Mouse (Mus musculus) CH12.LX (cell line): ENCODE data around the gene Gm37240. TPM values are rescaled to one million over a fixed set of nuclear protein-coding genes. Genes with fewer than 3 reads are reported as not detected.

Experiments used
- DNase-seq: peaks from one replicate; pipeline ENCODE4 v3.0.0-alpha.2; 2013; ENCODE audit errors: extremely low read depth
- H3K27ac ChIP-seq: 2 replicates; pipeline ENCODE4 v1.5.1; 2012; ENCODE audit warnings: low read depth, mild to moderate bottlenecking, control low read depth, moderate library complexity; ENCODE audit not compliant: insufficient read depth
- H3K27me3 ChIP-seq: replicated peaks from 2 replicates; pipeline ENCODE3; 2012; ENCODE audit warnings: inconsistent platforms
- H3K36me3 ChIP-seq, 2 experiments: replicated peaks in 1 of 2; 2 replicates each; pipeline versions ENCODE3 to v1.6.1; 2012; ENCODE audit warnings: inconsistent platforms in 1 of 2, low read length in 1 of 2, mild to moderate bottlenecking in 1 of 2, mixed read lengths in 1 of 2, moderate library complexity in 1 of 2; ENCODE audit not compliant: control insufficient read depth in 1 of 2, insufficient read depth in 1 of 2
- H3K4me1 ChIP-seq, 2 experiments: 2 replicates each; pipeline ENCODE4 v1.6.1; 2012; ENCODE audit warnings: inconsistent platforms in 1 of 2, moderate library complexity in 1 of 2; ENCODE audit not compliant: insufficient read depth in 2 of 2, control insufficient read depth in 1 of 2
- H3K4me2 ChIP-seq: 2 replicates; pipeline ENCODE4 v1.6.1; 2012; ENCODE audit warnings: low read depth, mild to moderate bottlenecking, control low read depth; ENCODE audit not compliant: poor library complexity, insufficient read depth, severe bottlenecking
- H3K4me3 ChIP-seq, 3 experiments: fragments of 150-350 bp in 1 of 3; sonication (generic) in 1 of 3; replicated peaks in 1 of 3; 2 replicates each; pipeline versions ENCODE3 to v1.5.1; 2011 to 2012; ENCODE audit warnings: low read depth in 2 of 3, low read length in 2 of 3, mild to moderate bottlenecking in 2 of 3, moderate library complexity in 2 of 3, control low read depth in 1 of 3, improper control_type of control experiment in 1 of 3, inconsistent platforms in 1 of 3, mixed read lengths in 1 of 3; ENCODE audit not compliant: poor library complexity in 1 of 3
- H3K79me2 ChIP-seq: replicated peaks from 2 replicates; pipeline ENCODE4 v1.6.1; 2012; ENCODE audit warnings: mild to moderate bottlenecking, moderate library complexity; ENCODE audit not compliant: control insufficient read depth, poor library complexity, insufficient read depth, severe bottlenecking; ENCODE audit errors: extremely low read depth
- H3K9ac ChIP-seq: 2 replicates; pipeline ENCODE4 v1.6.1; 2012; ENCODE audit warnings: low read depth, mild to moderate bottlenecking, control low read depth, moderate library complexity; ENCODE audit not compliant: insufficient read depth
- H3K9me3 ChIP-seq: replicated peaks from 2 replicates; pipeline ENCODE3; 2012; ENCODE audit warnings: low read length, inconsistent platforms, mixed read lengths
- BHLHE40 ChIP-seq: IDR thresholded peaks from 2 replicates; pipeline ENCODE4 v1.6.1; 2011; ENCODE audit warnings: mild to moderate bottlenecking, low read depth, low read length, improper control_type of control experiment
- CHD1 ChIP-seq: IDR thresholded peaks from 2 replicates; pipeline ENCODE4 v1.6.1; 2012; ENCODE audit warnings: low read depth, low read length, improper control_type of control experiment, inconsistent platforms
- CHD2 ChIP-seq: IDR thresholded peaks from 2 replicates; pipeline ENCODE4 v1.6.1; 2011; ENCODE audit warnings: low read length, improper control_type of control experiment
- CTCF ChIP-seq, 2 experiments: IDR thresholded peaks in 1 of 2; conservative IDR thresholded peaks in 1 of 2; 2 replicates each; pipeline ENCODE4 v1.5.1; 2011 to 2012; ENCODE audit warnings: low read depth in 2 of 2, low read length in 2 of 2, improper control_type of control experiment in 1 of 2, inconsistent platforms in 1 of 2, mild to moderate bottlenecking in 1 of 2, moderate library complexity in 1 of 2
- E2F4 ChIP-seq: IDR thresholded peaks from 2 replicates; pipeline ENCODE4 v1.6.1; 2011; ENCODE audit warnings: low read depth, low read length, improper control_type of control experiment; ENCODE audit not compliant: insufficient replicate concordance
- ELF1 ChIP-seq: IDR thresholded peaks from 2 replicates; pipeline ENCODE4 v1.6.1; 2014; ENCODE audit warnings: low read depth, mild to moderate bottlenecking, inconsistent platforms, low read length, improper control_type of control experiment
- EP300 ChIP-seq: IDR thresholded peaks from 2 replicates; pipeline ENCODE4 v1.6.1; 2011; ENCODE audit warnings: low read length, improper control_type of control experiment
- ETS1 ChIP-seq: conservative IDR thresholded peaks from 2 replicates; pipeline ENCODE4 v1.6.1; 2012; ENCODE audit warnings: low read depth, mild to moderate bottlenecking, inconsistent platforms, low read length, improper control_type of control experiment, moderate library complexity
- HCFC1 ChIP-seq: IDR thresholded peaks from 2 replicates; pipeline ENCODE4 v1.6.1; 2012; ENCODE audit warnings: low read depth, mild to moderate bottlenecking, inconsistent platforms, low read length, improper control_type of control experiment
- JUND ChIP-seq: conservative IDR thresholded peaks from 2 replicates; pipeline ENCODE4 v1.6.1; 2011; ENCODE audit warnings: low read depth, low read length, improper control_type of control experiment
- KAT2A ChIP-seq: IDR thresholded peaks from 2 replicates; pipeline ENCODE4 v1.6.1; 2012; ENCODE audit warnings: low read length, improper control_type of control experiment, inconsistent platforms; ENCODE audit not compliant: insufficient replicate concordance
- MAX ChIP-seq: IDR thresholded peaks from 2 replicates; pipeline ENCODE4 v1.6.1; 2011; ENCODE audit warnings: low read length, improper control_type of control experiment
- MAZ ChIP-seq: IDR thresholded peaks from 2 replicates; pipeline ENCODE4 v1.6.1; 2012; ENCODE audit warnings: low read depth, mild to moderate bottlenecking, inconsistent platforms, low read length, improper control_type of control experiment, moderate library complexity
- MEF2A ChIP-seq: IDR thresholded peaks from 2 replicates; pipeline ENCODE4 v1.6.1; 2014; ENCODE audit warnings: low read depth, mild to moderate bottlenecking, inconsistent platforms, low read length, improper control_type of control experiment, borderline replicate concordance
- MXI1 ChIP-seq: IDR thresholded peaks from 2 replicates; pipeline ENCODE4 v1.6.1; 2011; ENCODE audit warnings: mild to moderate bottlenecking, low read depth, low read length, improper control_type of control experiment
- MYC ChIP-seq: IDR thresholded peaks from 2 replicates; pipeline ENCODE4 v1.6.1; 2011; ENCODE audit warnings: low read depth, mild to moderate bottlenecking, improper control_type of control experiment, low read length
- NELFE ChIP-seq: IDR thresholded peaks from 2 replicates; pipeline ENCODE4 v1.6.1; 2011; ENCODE audit warnings: low read depth, low read length, improper control_type of control experiment
- NRF1 ChIP-seq: IDR thresholded peaks from 2 replicates; pipeline ENCODE4 v1.6.1; 2014; ENCODE audit warnings: low read depth, mild to moderate bottlenecking, inconsistent platforms, low read length, improper control_type of control experiment, moderate library complexity
- PAX5 ChIP-seq: IDR thresholded peaks from 2 replicates; pipeline ENCODE4 v1.6.1; 2012; ENCODE audit warnings: low read length, inconsistent platforms, mixed read lengths
- POLR2A ChIP-seq: IDR thresholded peaks from 2 replicates; pipeline ENCODE4 v1.6.1; 2011; ENCODE audit warnings: low read depth, mild to moderate bottlenecking, improper control_type of control experiment, low read length
- RAD21 ChIP-seq: IDR thresholded peaks from 2 replicates; pipeline ENCODE4 v1.6.1; 2011; ENCODE audit warnings: low read depth, mild to moderate bottlenecking, low read length, improper control_type of control experiment, moderate library complexity
- RCOR1 ChIP-seq: conservative IDR thresholded peaks from 2 replicates; pipeline ENCODE4 v1.6.1; 2012; ENCODE audit warnings: low read depth, mild to moderate bottlenecking, inconsistent platforms, low read length, improper control_type of control experiment
- SIN3A ChIP-seq: IDR thresholded peaks from 2 replicates; pipeline ENCODE4 v1.6.1; 2012; ENCODE audit warnings: low read length, improper control_type of control experiment, inconsistent platforms
- TBP ChIP-seq: conservative IDR thresholded peaks from 2 replicates; pipeline ENCODE4 v1.6.1; 2011; ENCODE audit warnings: low read depth, low read length, improper control_type of control experiment
- TCF12 ChIP-seq: IDR thresholded peaks from 2 replicates; pipeline ENCODE4 v1.6.1; 2014; ENCODE audit warnings: low read depth, mild to moderate bottlenecking, inconsistent platforms, low read length, improper control_type of control experiment
- UBTF ChIP-seq: IDR thresholded peaks from 2 replicates; pipeline ENCODE4 v1.6.1; 2012; ENCODE audit warnings: low read depth, mild to moderate bottlenecking, inconsistent platforms, low read length, improper control_type of control experiment, moderate library complexity
- USF2 ChIP-seq: conservative IDR thresholded peaks from 2 replicates; pipeline ENCODE4 v1.6.1; 2011; ENCODE audit warnings: low read depth, low read length, improper control_type of control experiment
- ZC3H11A ChIP-seq: IDR thresholded peaks from 2 replicates; pipeline ENCODE4 v1.6.1; 2012; ENCODE audit warnings: low read depth, mild to moderate bottlenecking, inconsistent platforms, low read length, improper control_type of control experiment
- ZMIZ1 ChIP-seq: IDR thresholded peaks from 2 replicates; pipeline ENCODE4 v1.6.1; 2012; ENCODE audit warnings: low read depth, mild to moderate bottlenecking, inconsistent platforms, low read length, improper control_type of control experiment
- dilution Hi-C: fragments of 300-500 bp; cut with MboI; formaldehyde crosslinking; loops from 2 replicates; pipeline ENCODE4 v1.14.3; 2020; ENCODE audit warnings: low sequenced_read_pairs; ENCODE audit not compliant: extremely low pct_unique_long_range_greater_than_20kb, extremely low pct_ligation_motif_present
- in situ Hi-C: fragments of 300-500 bp; cut with MboI; formaldehyde crosslinking; loops from 3 replicates; pipeline ENCODE4 v1.14.3; 2019; ENCODE audit warnings: low sequenced_read_pairs, low pct_ligation_motif_present, low pct_unique_long_range_greater_than_20kb, mixed read lengths
- polyA plus RNA-seq: library from polyadenylated mRNA; unstranded; fragments of >175 nt; gene quantifications from 2 replicates; pipeline ENCODE4 v1.2.1, GENCODE M21; 2012; ENCODE audit warnings: low read depth; ENCODE audit not compliant: insufficient read length
- total RNA-seq, 2 experiments: library from RNA; depleted of rRNA; stranded (reverse); fragments of 300-350 nt in 1 of 2; fragments of >200 nt in 1 of 2; gene quantifications; 2 replicates each; pipeline ENCODE4 v1.2.3; 2012 to 2014

Gene Gm37240
- total and polyA plus RNA-seq, 3 experiments, result 0.08 to 0.19 (median 0.14) TPM

DNA sequence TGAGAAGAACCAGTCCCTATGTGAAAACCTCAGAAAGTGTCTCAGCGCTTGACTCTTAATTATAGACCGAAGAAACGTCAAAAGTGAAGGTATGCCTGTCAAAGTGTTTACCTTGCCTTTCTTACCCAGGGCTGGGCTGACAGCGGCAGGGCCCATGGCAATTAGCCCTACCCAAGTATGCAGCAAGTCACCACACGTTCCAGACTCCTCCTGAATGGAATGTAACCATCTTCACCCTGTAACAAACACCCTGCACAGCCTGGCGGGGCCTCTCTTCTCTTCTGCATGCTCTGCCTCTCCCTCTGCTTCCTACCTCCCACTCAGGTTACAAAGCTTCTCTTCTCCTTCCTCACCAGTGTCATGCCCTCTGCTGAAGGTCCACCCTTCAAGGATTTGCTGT lies 44.5 kb upstream of the Gm37240 start:
- Histone ChIP-seq H3K27me3 (no peaks in the 10 kb centered on the region), H3K9ac (no peak overlapping the region), H3K4me2 (no peak overlapping the region), H3K79me2 (no peaks in the 10 kb centered on the region), H3K4me1 (peaks cover 0 to 2% of the 10 kb centered on the region in 2 experiments; a peak in 1 of 4 replicates), H3K9me3 (no peaks in the 10 kb centered on the region), H3K4me3 (no peak overlapping the region), H3K27ac (no peak overlapping the region), H3K36me3 (no peaks in the 10 kb centered on the region)
- no peak for DNase-seq
- no peak for TF ChIP-seq EP300
- no peak for TF ChIP-seq TCF12
- no peak for TF ChIP-seq ZMIZ1
- TF ChIP-seq JUND, result no peak
- TF ChIP-seq CHD2, result no peak
- no peak for TF ChIP-seq E2F4
- no peak for TF ChIP-seq HCFC1
- TF ChIP-seq NRF1, result no peak
- TF ChIP-seq CHD1, result no peak
- TF ChIP-seq RAD21, result no peak
- TF ChIP-seq NELFE, result no peak
- TF ChIP-seq BHLHE40, result no peak
- no peak for TF ChIP-seq ELF1
- no peak for TF ChIP-seq KAT2A
- TF ChIP-seq USF2, result no peak
- no peak for TF ChIP-seq CTCF (conservative IDR thresholded peaks at IDR 0.05 in 1 of 2, IDR thresholded peaks at IDR 0.05 in 1 of 2; ENCODE audit: low read depth in 2 of 2, low read length in 2 of 2)
- TF ChIP-seq ZC3H11A, result no peak
- TF ChIP-seq MEF2A, result no peak
- in situ Hi-C loops (no loop called here), dilution Hi-C loops (no loop called here)

- no peaks in the 10 kb centered on the region for H3K79me2 ChIP-seq
- H3K4me2 ChIP-seq, result no peak overlapping the region
- H3K9ac ChIP-seq, result no peak overlapping the region
- H3K27ac ChIP-seq, result no peak overlapping the region
- peaks cover 0 to 2% of the 10 kb centered on the region in 2 experiments; a peak in 1 of 4 replicates for H3K4me1 ChIP-seq
- no peaks in the 10 kb centered on the region for H3K9me3 ChIP-seq
- no peak for TF ChIP-seq CTCF (conservative IDR thresholded peaks at IDR 0.05 in 1 of 2, IDR thresholded peaks at IDR 0.05 in 1 of 2; ENCODE audit: low read depth in 2 of 2, low read length in 2 of 2)
- TF ChIP-seq MAX, result no peak
- TF ChIP-seq CHD1, result no peak
- no peak for TF ChIP-seq RAD21
- no peak for TF ChIP-seq ETS1
- TF ChIP-seq KAT2A, result no peak
- no peak for TF ChIP-seq CHD2
- TF ChIP-seq SIN3A, result no peak
- TF ChIP-seq UBTF, result no peak
- TF ChIP-seq MXI1, result no peak
- no peak for TF ChIP-seq RCOR1
- no peak for TF ChIP-seq USF2
- no peak for TF ChIP-seq MAZ
- TF ChIP-seq MYC, result no peak
- no peak for TF ChIP-seq BHLHE40
- TF ChIP-seq TBP, result no peak
- no peak for TF ChIP-seq HCFC1
- TF ChIP-seq POLR2A, result no peak
- TF ChIP-seq PAX5, result no peak
- TF ChIP-seq JUND, result no peak
- H3K4me3 ChIP-seq, result no peak overlapping the region
- H3K27me3 ChIP-seq, result no peaks in the 10 kb centered on the region
- no peak for DNase-seq
- H3K36me3 ChIP-seq, result no peaks in the 10 kb centered on the region
- dilution Hi-C loops (no loop called here), in situ Hi-C loops (no loop called here)
Measured at GRCm38 (mm10) chr3:85930671-85931255, 43.4 kb upstream of the Gm37240 start.
